Mouse (Mus musculus) left cerebral cortex, adult 18-20 months (tissue): Measurements from ENCODE around the gene Sgsm3. TPM values are rescaled to one million over a fixed set of nuclear protein-coding genes. Genes with fewer than 3 reads are reported as not detected.
"Not testable (repeated sequence)": the region's sequence is repeated elsewhere in the genome, so short reads cannot be mapped to it uniquely, and the experiment has no call there.

Experiments
- DNase-seq, 2 experiments: peaks; one replicate each; pipeline ENCODE4 v3.0.0; 2021 to 2022; ENCODE audit warnings: low spot score in 2 of 2, mixed read lengths in 1 of 2
- long read RNA-seq, 2 experiments: library from polyadenylated mRNA; stranded (forward); transcript quantifications; one replicate each; pipeline ENCODE4 v2.0.0; 2021
- total RNA-seq, 2 experiments: library from RNA; stranded (reverse); gene quantifications; 2 replicates each; pipeline ENCODE4 v1.2.3; 2021

Gene Sgsm3
- total RNA-seq, result 10 to 100 TPM; 93.3 to 99.9 TPM
- long read RNA-seq, experiment 1, transcript Sgsm3-208 (22 exons, 2,997 nt), result major isoform, 70 of 130 reads
- long read RNA-seq, experiment 1, partial matches to known transcripts, result 14 of 130 reads
- long read RNA-seq, experiment 1, other reads (novel, unspliced or antisense), result 45 of 130 reads
- long read RNA-seq, experiment 2, transcript Sgsm3-208 (22 exons, 2,997 nt), result major isoform, 57 of 88 reads
- long read RNA-seq, experiment 2, partial matches to known transcripts, result 6 of 88 reads
- long read RNA-seq, experiment 2, other reads (novel, unspliced or antisense), result 23 of 88 reads

GRCm38 (mm10) chr15:80977620-80978334 is at the start of gene Sgsm3:
Gene Sgsm3 (plus strand): TSS chr15:80977765.
- DNase-seq, result peak; percentile 81 to 90

GRCm38 (mm10) chr15:80928811-80929355 is 48.7 kb upstream of the Sgsm3 start:
- no peak for DNase-seq

GRCm38 (mm10) chr15:80930048-80930571 is 47.5 kb upstream of the Sgsm3 start:
- DNase-seq, result no peak

GRCm38 (mm10) chr15:80930676-80931320 is 46.8 kb upstream of the Sgsm3 start:
- DNase-seq, result not testable (repeated sequence)

- DNase-seq, result no peak
Measured at GRCm38 (mm10) chr15:80931345-80931960, 46.1 kb upstream of the Sgsm3 start.

- no peak for DNase-seq
Measured at GRCm38 (mm10) chr15:80934841-80935240, 42.7 kb upstream of the Sgsm3 start.

GRCm38 (mm10) chr15:80936686-80937085 is 40.9 kb upstream of the Sgsm3 start:
- DNase-seq, result no peak

- DNase-seq, result no peak
Measured at GRCm38 (mm10) chr15:80938615-80939014, 39.0 kb upstream of the Sgsm3 start.

- DNase-seq, result no peak
Measured at GRCm38 (mm10) chr15:80939401-80939800, 38.2 kb upstream of the Sgsm3 start.

GRCm38 (mm10) chr15:80941468-80942040 is 36.0 kb upstream of the Sgsm3 start:
- no peak for DNase-seq

GRCm38 (mm10) chr15:80945851-80946250 is 31.7 kb upstream of the Sgsm3 start:
- DNase-seq, result no peak

- DNase-seq, result peak; percentile 80 to 84
Measured at GRCm38 (mm10) chr15:80948145-80949135, 29.1 kb upstream of the Sgsm3 start, which contains the start of gene Adsl. Gene Adsl (plus strand): TSS chr15:80948490.

GRCm38 (mm10) chr15:80949431-80949830 is 28.1 kb upstream of the Sgsm3 start:
- DNase-seq, result no peak

GRCm38 (mm10) chr15:80950055-80950454 is 27.5 kb upstream of the Sgsm3 start:
- no peak for DNase-seq

GRCm38 (mm10) chr15:80953971-80954370 is 23.6 kb upstream of the Sgsm3 start:
- no peak for DNase-seq

GRCm38 (mm10) chr15:80954861-80955260 is 22.7 kb upstream of the Sgsm3 start:
- DNase-seq, result no peak

GRCm38 (mm10) chr15:80955836-80956438 is 21.6 kb upstream of the Sgsm3 start:
- no peak for DNase-seq

GRCm38 (mm10) chr15:80969371-80969770 is 8.2 kb upstream of the Sgsm3 start:
- no peak for DNase-seq

- DNase-seq, result no peak
Measured at GRCm38 (mm10) chr15:80974311-80974710, 3.3 kb upstream of the Sgsm3 start.
